Mouse (Mus musculus): ENCODE data around the gene Taf5l.
"Not testable (repeated sequence)": the region's sequence is repeated elsewhere in the genome, so short reads cannot be mapped to it uniquely, and the experiment has no call there.

Taf5l gene

DNA sequence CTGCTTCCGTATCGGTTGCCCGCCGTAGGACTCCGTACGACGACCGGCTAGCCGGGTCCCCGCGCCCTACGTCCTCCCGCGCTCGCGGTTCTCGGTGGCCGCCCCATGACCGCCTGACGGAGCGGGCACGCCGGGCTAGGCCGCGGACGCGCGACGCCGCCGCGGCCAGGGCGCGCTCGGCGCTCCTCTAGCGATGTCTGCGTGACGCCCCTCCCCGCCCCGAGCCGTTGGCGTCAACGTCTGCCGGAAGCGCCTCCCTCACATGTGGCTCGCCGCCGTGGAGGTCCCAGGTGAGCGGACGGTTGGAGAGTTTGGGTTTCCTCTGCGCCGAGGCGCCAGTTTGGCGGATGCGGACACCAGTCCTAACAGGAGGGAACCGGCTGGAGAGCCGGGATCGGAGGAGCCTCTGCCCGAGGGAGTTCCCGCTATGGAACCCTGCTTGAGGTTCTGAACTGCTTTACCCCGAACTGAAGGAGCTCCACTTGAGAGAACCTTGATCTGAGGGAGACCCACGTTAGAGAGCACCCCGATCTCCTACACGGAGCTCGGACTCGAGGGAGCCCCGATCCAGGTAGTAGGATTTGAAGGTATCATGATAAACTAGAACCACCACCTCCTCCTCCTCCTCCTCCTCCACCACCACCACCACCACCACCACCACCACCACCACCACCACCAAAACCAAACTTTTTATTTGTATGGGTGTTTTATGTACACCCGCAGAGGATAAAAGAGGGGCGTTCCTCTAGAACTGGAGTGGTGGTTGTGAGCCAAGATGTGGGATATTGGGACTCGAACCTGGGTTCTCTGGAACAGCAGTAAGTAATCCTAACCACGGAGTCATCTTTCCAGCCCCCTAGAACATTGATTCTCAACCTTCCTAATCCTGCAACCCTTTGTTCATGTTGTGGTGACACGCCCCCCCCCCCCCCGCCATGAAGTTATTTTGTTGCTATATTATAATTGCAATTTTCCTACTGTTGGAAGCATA is at the start of gene Taf5l, which contains the start of gene Urb2:
TSS of gene Taf5l (minus strand) at position 161 of the 991 bp plus-strand sequence.
TSS of gene Urb2 (plus strand) at position 272 of the 991 bp plus-strand sequence.
- DNase-seq (ENCODE audit: low spot score), result peak; percentile 93

DNA sequence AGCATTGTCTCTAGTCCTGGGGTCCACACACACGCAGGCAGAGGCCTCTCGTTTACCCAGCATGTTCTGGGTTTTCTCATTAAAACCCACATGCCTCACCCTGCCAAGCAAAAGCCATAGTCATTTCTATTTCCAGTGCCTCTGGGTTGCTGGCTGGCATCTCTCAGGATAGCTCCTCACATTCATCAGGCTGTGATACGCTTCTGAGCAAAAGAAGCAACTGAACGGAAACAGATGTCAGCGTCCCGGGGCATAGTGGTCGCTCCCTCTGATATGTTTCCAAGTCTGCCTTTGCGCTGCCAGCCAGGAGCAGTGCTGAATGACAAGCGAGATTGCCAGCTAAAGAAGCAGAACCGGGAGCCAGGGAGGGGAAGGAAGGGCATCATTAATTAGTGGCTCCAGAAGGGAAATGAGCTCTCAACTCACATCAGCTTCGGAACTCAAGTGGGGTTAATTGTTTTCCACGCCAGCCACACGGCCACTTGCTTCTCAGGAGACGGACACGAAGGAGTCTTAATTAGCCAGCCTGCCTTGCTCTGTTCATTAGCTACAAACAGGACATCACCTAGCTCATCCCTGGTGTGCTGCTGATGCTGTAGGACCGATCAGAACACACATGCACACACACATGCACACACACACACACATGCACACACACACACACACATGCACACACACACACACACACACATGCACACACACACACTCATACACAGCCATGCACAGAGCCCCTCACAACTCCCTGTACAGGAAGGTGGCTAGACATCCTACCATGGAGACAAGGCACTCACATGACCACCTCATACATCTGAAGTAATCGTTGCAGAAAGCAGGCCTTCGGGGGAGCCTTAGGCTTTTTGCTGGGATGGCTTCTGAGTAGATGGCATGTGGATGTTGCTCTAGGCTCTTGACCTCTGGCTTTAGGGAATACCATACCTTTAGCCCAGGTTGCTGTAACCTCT is 49.4 kb upstream of the Taf5l start:
- DNase-seq (ENCODE audit: low spot score), result peak; percentile 49

DNA sequence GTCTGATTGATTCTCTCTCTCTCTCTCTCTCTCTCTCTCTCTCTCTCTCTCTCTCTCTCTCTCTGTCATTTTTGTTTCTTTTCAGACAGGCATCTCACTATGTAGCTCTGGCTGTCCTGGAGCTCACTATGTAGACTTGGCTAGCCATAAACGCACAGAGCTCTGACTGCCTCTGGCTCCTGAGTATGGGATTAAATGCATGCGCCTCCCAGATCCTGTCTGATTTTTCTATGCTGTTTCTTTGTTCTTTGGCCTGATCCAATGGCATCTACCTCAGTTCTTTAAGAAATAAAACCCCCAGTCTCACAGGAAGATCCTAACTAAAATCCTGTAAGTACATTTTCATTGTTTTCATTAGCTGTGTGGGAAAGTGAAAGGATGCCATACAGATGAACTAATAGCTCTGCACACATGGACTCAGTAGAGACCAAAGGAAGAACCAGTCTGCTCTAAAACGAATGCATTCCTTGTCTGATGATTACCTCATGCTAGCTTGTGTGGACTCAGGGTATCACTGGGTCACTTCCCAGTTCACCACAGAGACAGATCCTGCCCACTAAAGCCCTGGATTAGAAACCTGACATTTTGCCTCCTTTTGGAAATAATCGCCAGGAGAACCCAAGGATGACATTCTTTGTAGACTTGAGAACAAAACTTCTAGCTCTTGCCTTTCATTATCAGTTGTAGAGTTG is 46.0 kb upstream of the Taf5l start:
- DNase-seq (ENCODE audit: low spot score), result no peak

DNA sequence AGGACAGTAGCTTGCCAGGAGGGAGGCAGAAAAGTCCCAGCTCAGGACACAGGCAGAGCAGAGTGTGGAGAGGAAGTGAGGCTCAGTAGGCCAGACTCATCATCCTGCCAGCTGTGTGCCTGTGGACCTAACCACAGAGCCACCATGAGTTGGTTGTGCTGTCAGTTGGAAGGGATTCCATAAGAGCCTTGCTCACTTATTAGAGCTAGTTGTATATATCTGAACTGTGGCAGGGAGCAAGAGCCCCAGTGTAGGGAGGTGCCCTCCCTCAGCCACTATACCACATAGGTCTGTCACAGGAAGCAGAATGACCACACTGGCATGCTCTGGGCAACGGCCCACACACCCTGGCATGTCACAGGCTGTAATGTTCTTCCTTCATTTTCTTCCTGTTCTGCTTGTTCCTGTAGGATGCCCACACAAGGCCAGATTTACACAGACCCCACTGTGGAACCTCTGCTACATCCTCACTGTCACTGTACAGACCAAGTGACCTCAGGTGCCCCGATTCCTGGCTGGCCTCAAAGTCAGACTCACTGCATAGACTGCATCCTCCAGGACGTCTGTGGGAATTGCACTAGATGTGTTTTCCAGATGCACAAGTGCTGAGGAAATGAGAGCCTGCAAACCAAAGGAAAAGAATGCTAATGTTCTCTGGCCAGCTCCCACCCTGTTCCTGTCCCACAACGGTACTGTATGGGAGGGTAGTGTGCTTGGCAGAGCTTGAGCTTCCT is 45.3 kb upstream of the Taf5l start:
- peak; percentile 15 for DNase-seq (ENCODE audit: low spot score)

DNA sequence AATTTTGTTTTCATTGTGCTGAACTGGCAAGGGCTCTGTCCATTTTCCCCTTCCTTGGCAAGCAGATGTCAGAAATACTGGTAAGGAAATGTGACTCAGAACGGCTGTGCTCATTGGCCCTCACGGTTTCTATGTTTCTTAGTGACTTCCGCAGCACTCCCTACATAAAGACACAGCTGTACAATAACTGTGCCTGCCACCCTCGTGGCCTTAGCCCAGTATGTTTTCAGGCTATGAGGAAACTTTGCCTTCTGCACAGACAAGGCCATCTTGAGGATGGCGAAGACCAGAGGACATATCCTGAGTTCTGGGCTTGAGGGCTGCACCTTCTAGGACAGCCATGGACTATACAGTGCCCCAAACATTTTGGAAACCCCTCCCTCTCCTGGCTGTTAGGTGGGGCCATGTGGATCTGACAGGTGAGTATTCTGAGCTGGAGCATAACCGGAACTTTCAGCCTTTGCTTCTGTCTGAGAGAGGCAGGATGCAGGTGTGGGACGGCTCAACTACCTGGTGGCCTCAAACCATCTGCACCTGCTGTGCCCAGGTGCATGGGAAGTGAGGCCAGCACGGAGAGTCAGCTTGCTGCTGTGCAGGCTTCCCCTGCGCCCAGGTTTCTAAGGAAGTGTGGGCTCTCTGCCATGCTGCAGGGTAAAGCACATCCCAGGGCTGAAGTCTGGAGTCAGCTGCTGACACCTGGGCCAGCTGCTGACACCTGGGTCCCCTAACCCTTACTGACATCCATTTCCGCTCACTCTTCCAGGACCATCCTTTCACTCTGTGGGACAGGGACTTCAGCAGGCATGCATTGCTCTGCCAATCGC is 35.8 kb upstream of the Taf5l start:
- DNase-seq (ENCODE audit: low spot score), result no peak

DNA sequence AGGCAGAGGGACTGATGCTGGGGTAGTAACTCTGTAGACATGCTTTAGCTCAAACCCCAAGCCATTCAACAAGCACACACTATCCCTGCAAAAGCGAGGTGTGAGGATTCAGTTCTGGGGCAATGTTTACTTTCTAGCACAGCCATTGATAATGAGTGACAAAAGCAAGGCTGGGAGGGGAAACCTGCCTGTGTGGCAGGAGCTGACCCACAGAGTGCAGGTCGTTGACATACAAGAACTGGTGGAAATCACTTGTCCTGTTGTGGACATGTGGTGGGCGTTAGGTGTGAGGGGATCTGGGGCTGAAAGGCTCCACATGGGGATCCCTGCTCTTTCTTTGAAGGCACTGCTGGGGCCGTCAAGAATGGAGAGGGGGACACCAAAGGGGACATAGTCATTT is 31.4 kb upstream of the Taf5l start:
- no peak for DNase-seq (ENCODE audit: low spot score)

DNA sequence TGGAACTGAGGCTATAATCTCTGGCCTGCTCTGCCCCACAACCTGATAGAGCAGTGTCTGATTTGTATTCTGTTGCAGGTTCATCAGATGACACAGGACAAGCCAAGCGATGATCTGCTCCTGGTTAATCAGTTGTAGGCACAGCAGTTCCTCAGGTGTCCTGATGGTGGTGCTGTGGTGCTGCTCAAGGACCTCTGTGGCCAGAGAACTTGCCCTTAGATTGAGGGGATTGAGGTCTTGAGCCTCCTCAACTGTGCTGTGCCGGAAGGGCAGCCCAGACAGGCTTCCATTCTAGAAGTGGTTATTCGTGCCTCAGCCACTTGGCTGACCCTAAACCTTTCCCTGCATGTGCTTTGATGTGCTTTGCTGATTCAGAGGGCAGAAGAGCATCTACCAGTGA is 30.9 kb upstream of the Taf5l start:
- peak; percentile 82 for DNase-seq (ENCODE audit: low spot score)

DNA sequence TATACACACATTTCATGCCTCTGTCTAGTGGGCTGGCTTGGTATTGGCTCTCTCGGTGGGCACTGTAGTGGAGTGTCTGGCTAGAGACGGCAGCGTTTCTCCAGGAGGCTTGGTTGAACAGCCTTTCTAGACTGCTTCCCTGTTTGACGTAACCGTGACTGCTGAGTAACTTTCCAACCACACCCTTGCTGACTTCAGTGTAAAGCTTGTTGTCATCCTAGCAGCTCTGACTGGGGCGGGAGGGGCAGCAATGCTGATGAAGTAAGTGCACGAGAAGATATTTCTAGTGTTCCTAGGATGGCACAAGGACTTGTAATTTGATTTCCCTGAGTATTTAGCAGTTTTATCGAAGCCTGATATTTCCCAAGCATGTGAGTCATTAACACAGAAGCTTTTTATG is 24.7 kb upstream of the Taf5l start:
- no peak for DNase-seq (ENCODE audit: low spot score)

DNA sequence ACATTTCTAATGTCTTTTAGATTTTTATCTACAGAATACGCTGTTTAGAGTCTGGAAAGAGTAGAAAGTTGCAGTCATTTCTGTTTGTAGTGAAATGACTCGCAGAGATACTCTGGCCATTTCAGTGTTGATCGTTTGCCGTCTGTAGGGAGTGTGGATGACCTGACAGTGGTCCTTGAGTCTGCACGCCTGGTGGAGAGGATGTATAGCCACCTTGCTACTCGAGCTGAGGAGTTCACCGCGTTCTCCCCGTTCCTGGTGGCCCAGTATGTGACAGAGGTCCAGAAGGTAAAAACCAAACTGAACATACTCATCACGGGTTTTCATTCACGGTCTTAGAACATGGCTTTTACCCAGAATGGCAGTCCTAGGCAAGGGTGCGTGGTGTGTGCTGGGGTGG is 23.7 kb upstream of the Taf5l start:
- DNase-seq (ENCODE audit: low spot score), result no peak

DNA sequence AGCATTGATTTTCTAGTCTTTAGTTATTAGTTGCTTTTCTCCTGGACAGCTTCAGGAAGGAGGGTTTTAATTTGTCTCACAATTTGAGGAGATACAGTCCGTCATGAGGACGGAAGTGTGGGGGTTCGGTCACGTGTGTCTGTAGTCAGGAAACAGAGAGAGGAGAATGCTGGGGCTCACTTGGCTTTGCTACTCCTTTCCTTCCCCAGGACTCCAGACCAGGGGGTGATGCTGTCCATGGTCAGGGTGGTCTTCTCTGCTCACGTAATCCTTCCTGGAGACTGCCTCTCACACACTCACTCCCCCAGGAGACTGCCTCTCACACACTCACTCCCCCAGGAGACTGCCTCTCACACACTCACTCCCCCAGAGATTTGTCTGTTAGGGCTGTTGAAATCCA is 23.2 kb upstream of the Taf5l start:
- no peak for DNase-seq (ENCODE audit: low spot score)

DNA sequence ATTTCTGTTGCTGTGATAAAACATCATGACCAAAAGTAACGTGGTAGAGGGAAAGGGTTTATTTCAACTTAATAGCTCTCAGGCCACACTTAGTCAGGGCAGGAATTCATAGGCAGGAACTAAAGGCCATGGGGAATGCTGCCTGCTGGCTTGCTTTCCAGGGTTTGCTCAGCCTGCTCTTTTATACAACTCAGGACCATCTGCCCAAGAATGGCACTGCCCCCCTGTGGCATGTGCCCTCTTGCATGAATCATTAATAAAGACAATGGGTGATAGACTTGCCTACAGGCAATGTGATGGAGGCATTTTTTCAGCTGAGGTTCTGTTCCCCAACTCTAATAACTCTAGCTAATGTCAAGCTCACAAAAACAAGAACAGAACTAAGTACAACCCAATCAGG is 21.0 kb upstream of the Taf5l start:
- no peak for DNase-seq (ENCODE audit: low spot score)

DNA sequence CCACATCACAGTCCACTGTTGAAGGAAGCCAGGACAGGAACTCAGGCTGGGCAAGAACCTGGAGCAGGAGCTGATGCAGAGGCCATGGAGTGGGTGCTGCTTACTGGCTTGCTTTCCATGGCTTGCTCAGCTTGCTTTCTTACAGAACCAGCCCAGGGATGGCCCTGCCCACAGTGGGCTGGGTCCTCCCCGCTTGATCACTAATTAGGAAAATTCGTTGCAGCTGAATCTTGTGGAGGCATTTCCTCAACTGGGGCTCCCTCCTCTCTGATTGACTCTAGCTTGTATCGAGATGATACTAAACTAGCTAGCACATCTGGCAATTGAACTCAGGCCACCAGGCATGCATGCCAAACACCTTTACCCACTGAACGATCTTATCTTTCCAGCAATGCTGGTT is 18.2 kb upstream of the Taf5l start:
- DNase-seq (ENCODE audit: low spot score), result no peak

DNA sequence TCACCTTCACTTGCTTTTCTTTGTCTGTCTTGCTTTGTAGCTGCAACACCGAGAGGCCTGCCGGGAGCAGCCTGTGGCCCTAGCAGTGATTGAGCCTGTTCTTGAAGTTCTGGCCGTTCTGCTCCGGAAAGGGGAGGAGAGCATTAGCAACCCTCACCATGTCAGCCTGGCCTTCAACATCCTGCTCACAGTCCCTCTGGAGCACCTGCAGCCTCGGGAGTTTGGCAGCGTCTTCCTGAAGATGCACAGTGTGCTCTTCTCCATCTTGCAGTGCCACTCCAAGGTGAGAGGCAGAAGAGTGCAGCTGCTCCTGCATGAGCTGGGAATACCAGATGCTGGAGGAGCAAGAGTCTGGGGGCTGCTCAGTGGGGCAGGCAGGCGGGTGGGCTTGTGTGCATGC is 16.9 kb upstream of the Taf5l start:
- DNase-seq (ENCODE audit: low spot score), result no peak

DNA sequence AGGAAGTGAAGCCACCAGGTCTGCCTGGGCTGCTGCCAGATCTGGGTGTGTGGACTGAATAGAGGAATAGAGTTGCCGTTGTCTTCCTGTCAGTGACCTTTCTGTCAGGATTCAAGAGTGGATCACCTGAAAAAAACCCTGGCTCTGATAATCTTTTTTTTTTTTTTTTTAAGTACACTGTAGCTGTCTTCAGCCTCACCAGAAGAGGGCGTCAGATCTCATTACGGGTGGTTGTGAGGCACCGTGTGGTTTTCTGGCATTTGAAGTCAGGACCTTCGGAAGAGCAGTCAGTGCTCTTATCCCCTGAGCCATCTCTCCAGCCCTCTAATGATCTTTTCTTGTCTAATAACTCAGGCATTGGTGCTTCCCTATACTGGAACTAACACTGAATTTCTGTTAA is 12.2 kb upstream of the Taf5l start:
- DNase-seq (ENCODE audit: low spot score), result no peak

DNA sequence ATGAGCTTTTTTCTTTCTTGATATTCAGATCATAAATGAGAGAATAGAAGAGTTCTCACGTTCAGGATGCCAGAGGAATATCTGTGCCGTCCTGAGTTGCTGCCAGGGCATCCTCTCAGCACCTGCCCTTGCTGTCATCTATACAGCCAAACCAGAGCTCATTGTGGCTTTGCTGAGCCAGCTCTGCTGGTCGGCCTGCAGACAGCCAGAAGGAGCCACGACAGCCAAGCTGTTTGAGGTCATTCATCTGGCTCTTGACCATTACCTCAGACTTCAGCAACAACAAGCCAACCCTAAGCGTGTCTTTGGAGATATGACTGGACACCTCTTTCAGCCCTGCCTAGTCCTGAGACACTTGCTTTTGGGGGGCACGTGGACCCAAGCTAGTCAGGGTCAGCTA is 6.6 kb upstream of the Taf5l start:
- DNase-seq (ENCODE audit: low spot score), result no peak

DNA sequence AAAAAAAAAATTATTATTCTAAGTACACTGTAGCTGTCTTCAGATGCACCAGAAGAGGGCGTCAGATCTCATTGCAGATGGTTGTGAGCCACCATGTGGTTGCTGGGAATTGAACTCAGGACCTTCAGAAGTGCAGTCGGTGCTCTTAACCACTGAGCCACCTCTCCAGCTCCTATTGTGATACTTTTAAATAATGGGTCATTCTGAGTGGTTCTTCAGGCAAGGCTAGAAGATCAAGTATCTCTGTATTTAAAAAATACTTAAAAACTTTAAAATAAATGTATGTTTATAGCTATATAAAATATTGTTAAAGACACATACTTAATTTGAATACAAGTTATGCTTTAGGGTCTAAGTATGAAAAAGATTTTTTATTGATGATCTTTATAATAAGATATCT is 5.1 kb upstream of the Taf5l start:
- not testable (repeated sequence) for DNase-seq (ENCODE audit: low spot score)

DNA sequence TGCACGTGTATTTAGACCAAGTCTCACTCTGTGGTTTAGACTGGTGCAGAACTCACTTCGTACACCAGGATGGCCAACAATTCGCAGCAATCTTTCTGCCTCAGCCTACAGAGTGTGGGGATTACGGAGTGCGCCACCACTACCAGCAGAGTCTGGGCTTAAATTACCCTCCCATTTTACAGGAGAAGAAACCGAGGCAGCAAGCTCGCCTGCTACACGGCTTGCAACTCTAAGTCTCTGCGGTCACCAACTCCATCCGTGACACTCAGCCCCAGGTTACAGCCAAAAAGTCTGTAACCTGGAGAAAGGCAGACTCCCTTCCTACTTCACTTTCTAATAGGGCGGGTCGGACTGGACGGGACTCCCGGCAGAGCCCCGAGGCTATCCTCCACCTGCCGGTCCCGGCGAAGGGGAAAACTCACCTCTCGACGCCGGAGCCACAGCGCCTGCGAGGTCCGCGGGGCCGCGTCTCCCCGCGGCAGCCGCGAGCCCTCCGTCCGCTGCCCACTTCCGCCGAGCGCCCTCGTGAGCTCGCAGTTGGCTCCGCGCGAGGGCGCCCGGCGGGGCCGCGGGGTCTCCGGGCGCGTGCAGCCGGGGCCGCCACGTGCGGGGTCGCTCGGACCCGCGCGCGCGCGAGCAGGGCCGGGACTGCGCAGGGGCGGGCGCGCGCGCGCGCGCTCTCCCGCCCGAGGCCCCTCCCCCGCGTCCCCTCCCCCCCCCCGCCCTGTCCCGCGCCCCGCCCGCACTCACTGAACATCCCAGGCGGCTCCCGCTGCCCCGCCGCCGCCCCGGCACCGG is 559 bp downstream of the Taf5l start:
- peak; percentile 82 for DNase-seq (ENCODE audit: low spot score)

DNA sequence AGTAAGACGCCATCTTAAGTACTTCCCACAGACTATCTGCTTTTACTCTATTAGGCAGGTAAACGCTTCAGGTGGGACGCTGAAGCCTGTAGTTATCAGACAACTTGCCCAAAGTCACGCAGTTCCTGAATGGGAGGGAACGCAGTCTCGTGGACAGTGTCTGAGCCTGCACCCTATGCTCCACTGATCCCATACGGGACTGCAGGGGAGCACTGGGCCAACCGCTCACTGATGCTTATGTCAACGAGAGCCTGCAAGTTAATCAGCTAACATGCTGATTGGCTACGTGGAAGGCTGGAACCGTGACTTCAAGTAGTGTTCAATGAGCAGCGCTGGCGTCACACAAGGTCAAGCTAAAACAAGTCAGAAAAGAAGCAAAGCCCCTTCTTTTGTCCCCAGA is 1.4 kb downstream of the Taf5l start:
- DNase-seq (ENCODE audit: low spot score), result peak; percentile 43

DNA sequence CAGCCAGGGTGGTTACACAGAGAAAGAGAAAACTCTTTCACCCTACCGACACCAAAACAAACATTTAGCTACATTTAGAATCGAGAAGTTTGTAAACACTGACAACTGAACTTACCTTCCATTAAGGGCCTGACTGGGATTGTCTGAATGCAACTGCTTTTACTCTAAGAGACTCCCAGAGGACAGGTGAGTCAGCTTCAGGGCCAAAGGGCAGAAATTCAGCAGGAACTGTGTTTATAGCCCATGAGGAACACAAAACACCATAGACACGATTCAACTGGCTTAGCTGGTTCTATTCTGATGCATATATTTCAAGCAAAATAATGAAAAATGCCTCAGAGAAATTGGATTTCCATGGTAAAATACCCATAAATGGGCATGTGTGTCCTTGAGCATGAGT is 6.4 kb downstream of the Taf5l start:
- DNase-seq (ENCODE audit: low spot score), result no peak

DNA sequence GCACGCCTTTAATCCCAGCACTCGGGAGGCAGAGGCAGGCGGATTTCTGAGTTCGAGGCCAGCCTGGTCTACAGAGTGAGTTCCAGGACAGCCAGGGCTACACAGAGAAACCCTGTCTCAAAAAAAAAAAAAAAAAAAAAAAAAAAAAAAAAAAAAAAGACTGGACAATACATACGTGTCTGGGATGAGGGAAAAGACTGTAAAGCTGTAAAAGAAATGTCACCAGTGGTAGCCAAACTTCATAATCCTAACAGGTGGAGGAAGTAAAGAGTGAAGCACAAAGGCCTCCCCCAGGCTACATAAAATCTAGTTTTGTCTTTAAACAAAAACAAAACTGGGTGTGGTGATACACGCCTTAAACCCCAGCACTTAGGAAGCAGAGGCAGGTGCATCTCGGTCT is 6.9 kb downstream of the Taf5l start:
- not testable (repeated sequence) for DNase-seq (ENCODE audit: low spot score)

Measured in embryo, embryonic 10.5 days (tissue).